Mouse (Mus musculus): ENCODE results near the gene Olfr1208.

Olfr1208 gene

GRCm38 (mm10) chr2:88902211-88902610 is at the start of gene Olfr1208:
Gene Olfr1208 (minus strand): TSS chr2:88902311.
- DNase-seq (ENCODE audit: extremely low spot score, low spot score), result no peak

- DNase-seq (ENCODE audit: extremely low spot score, low spot score), result no peak
Measured at GRCm38 (mm10) chr2:88938011-88938410, 35.9 kb upstream of the Olfr1208 start, which contains the start of gene Olfr1211. Gene Olfr1211 (minus strand): TSS chr2:88938111.

GRCm38 (mm10) chr2:88915057-88915456 is 12.9 kb upstream of the Olfr1208 start, which contains the start of gene Olfr1209:
Gene Olfr1209 (minus strand): TSS chr2:88915157.
- DNase-seq (ENCODE audit: extremely low spot score, low spot score), result no peak

GRCm38 (mm10) chr2:88862931-88863330 is 39.2 kb downstream of the Olfr1208 start, which contains the start of gene Olfr1206:
Gene Olfr1206 (plus strand): TSS chr2:88863231.
- DNase-seq (ENCODE audit: extremely low spot score, low spot score), result no peak

- no peak for DNase-seq (ENCODE audit: extremely low spot score, low spot score)
Measured at GRCm38 (mm10) chr2:88848992-88849391, 53.1 kb downstream of the Olfr1208 start, which contains the start of gene Olfr1204. Gene Olfr1204 (plus strand): TSS chr2:88849292.

All from neural tube, embryonic 10.5 days (tissue).